Mouse (Mus musculus) hindbrain, postnatal 0 days (tissue): ENCODE results near the gene Cx3cr1. TPM values are rescaled to one million over a fixed set of nuclear protein-coding genes. Genes with fewer than 3 reads are reported as not detected.

Source experiments
- ATAC-seq: fragments of 200-750 bp; cut with Nextera tagmentation; 2 replicates; pipeline ENCODE4 v1.8.0; 2017; ENCODE audit warnings: mild to moderate bottlenecking, moderate TSS enrichment, moderate library complexity
- DNase-seq: peaks from one replicate; pipeline ENCODE4 v3.0.0-alpha.2; 2015; ENCODE audit warnings: low spot score
- H3K27ac ChIP-seq: fragments of 300-500 bp; sonication (generic); 2 replicates; pipeline ENCODE4 v1.5.1; 2014; ENCODE audit warnings: mild to moderate bottlenecking
- H3K27me3 ChIP-seq: fragments of 300-500 bp; sonication (generic); 2 replicates; pipeline ENCODE4 v1.6.1; 2014; ENCODE audit warnings: low read length, mixed read lengths; ENCODE audit not compliant: insufficient read depth
- H3K36me3 ChIP-seq: fragments of 300-500 bp; sonication (generic); 2 replicates; pipeline ENCODE4 v1.6.1; 2014; ENCODE audit warnings: low read length, mixed read lengths; ENCODE audit not compliant: insufficient read depth
- H3K4me1 ChIP-seq: fragments of 300-500 bp; sonication (generic); 2 replicates; pipeline ENCODE4 v1.6.1; 2014; ENCODE audit warnings: antibody characterized with exemption, low read length, mixed read lengths; ENCODE audit not compliant: insufficient read depth
- H3K4me2 ChIP-seq: fragments of 300-500 bp; sonication (generic); 2 replicates; pipeline ENCODE4 v1.6.1; 2014; ENCODE audit warnings: low read depth, mild to moderate bottlenecking, low read length, moderate library complexity, mixed read lengths
- H3K4me3 ChIP-seq: fragments of 300-500 bp; sonication (generic); 2 replicates; pipeline ENCODE4 v1.5.1; 2014; ENCODE audit warnings: low read length
- H3K9ac ChIP-seq: fragments of 300-500 bp; sonication (generic); replicated peaks from 2 replicates; pipeline ENCODE4 v1.6.1; 2014; ENCODE audit warnings: mild to moderate bottlenecking, low read length, moderate library complexity, mixed read lengths
- H3K9me3 ChIP-seq: fragments of 300-500 bp; sonication (generic); 2 replicates; pipeline ENCODE4 v1.6.1; 2016; ENCODE audit warnings: low read length, mixed read lengths
- CTCF ChIP-seq: IDR thresholded peaks from 2 replicates; pipeline ENCODE4 v1.5.1; 2016; ENCODE audit warnings: antibody characterized with exemption, control low read depth, low read depth
- WGBS: fragments of 180-500 bp; shearing (Covaris S2); extraction: QIAGEN DNeasy Blood & Tissue Kit; methylation state at CpG from one replicate; pipeline ENCODE4 v1.1.7; 2014; 5-methylcytosine and 5-hydroxymethylcytosine counted together
- polyA plus RNA-seq: library from polyadenylated mRNA; unstranded; fragments of >200 nt; fragmentation: Nextera tagmentation; extraction: Ambion mirVana; gene quantifications from 2 replicates; pipeline ENCODE4 v1.2.1, GENCODE M21; 2015
- total RNA-seq: library from RNA; depleted of rRNA; stranded (reverse); fragments of >200 nt; gene quantifications from 2 replicates; pipeline ENCODE4 v1.2.3, GENCODE M21; 2014

The Cx3cr1 gene
- total and polyA plus RNA-seq, 2 experiments from 2014 or later: 12.2 to 17.3 TPM

GRCm38 (mm10) chr9:120001945-120002725 lies 67.5 kb downstream of the Cx3cr1 start:
- 11% methylated on average over 31 of the region's 31 CpGs for WGBS
- H3K4me2 ChIP-seq: peak overlapping the region; percentile 57
- H3K9ac ChIP-seq: no peak overlapping the region; the same call in 1 of the 2 replicates
- H3K9me3 ChIP-seq: no peaks in the 10 kb centered on the region
- no peak for TF ChIP-seq CTCF
- no peak overlapping the region for H3K27ac ChIP-seq
- 0 out of 2 replicates have a peak, but pooled peaks cover 6% of the 10 kb centered on the region for H3K4me1 ChIP-seq
- DNase-seq (peak; percentile 61), ATAC-seq (peak; percentile 32; the same call in 1 of the 2 replicates)
- H3K4me3 ChIP-seq: peak overlapping the region; percentile 30
- no peaks in the 10 kb centered on the region for H3K27me3 ChIP-seq
- H3K36me3 ChIP-seq: no peaks in the 10 kb centered on the region

- no peak overlapping the region for H3K9ac ChIP-seq
- no peak overlapping the region for H3K4me2 ChIP-seq
- no peaks in the 10 kb centered on the region for H3K36me3 ChIP-seq
- ATAC-seq (no peak), DNase-seq (no peak)
- WGBS: 86% methylated on average over 5 of the region's 5 CpGs
- 0 out of 2 replicates have a peak, but pooled peaks cover 6% of the 10 kb centered on the region for H3K4me1 ChIP-seq
- H3K27ac ChIP-seq: no peak overlapping the region
- no peak overlapping the region for H3K4me3 ChIP-seq
- TF ChIP-seq CTCF: no peak
- H3K27me3 ChIP-seq: no peaks in the 10 kb centered on the region
- no peaks in the 10 kb centered on the region for H3K9me3 ChIP-seq
Measured at GRCm38 (mm10) chr9:120000761-120001160, 68.9 kb downstream of the Cx3cr1 start.

- WGBS: 62% methylated on average over 6 of the region's 6 CpGs
- Histone ChIP-seq H3K4me2 (no peak overlapping the region), H3K27me3 (no peaks in the 10 kb centered on the region), H3K4me3 (no peak overlapping the region), H3K4me1 (0 out of 2 replicates have a peak, but pooled peaks cover 6% of the 10 kb centered on the region), H3K9ac (no peak overlapping the region), H3K27ac (no peak overlapping the region), H3K36me3 (no peaks in the 10 kb centered on the region), H3K9me3 (no peaks in the 10 kb centered on the region)
- ATAC-seq (no peak), DNase-seq (no peak)
- TF ChIP-seq CTCF: no peak
Measured at GRCm38 (mm10) chr9:119999636-120000035, 70.0 kb downstream of the Cx3cr1 start.

GRCm38 (mm10) chr9:119998776-119999175 lies 70.9 kb downstream of the Cx3cr1 start:
- Histone ChIP-seq H3K27me3 (no peaks in the 10 kb centered on the region), H3K4me3 (no peak overlapping the region), H3K4me2 (no peak overlapping the region), H3K36me3 (no peaks in the 10 kb centered on the region), H3K4me1 (0 out of 2 replicates have a peak, but pooled peaks cover 6% of the 10 kb centered on the region), H3K27ac (no peak overlapping the region), H3K9me3 (no peaks in the 10 kb centered on the region), H3K9ac (no peak overlapping the region)
- DNase-seq: no peak
- TF ChIP-seq CTCF: no peak
- ATAC-seq: no peak
- WGBS: 86% methylated on average over 1 of the region's 1 CpGs

- WGBS: 83% methylated on average over 4 of the region's 4 CpGs
- ATAC-seq (no peak), DNase-seq (no peak)
- no peaks in the 10 kb centered on the region for H3K4me1 ChIP-seq
- H3K27me3 ChIP-seq: no peaks in the 10 kb centered on the region
- no peaks in the 10 kb centered on the region for H3K36me3 ChIP-seq
- no peaks in the 10 kb centered on the region for H3K9me3 ChIP-seq
- no peak overlapping the region for H3K4me2 ChIP-seq
- H3K9ac ChIP-seq: no peak overlapping the region
- TF ChIP-seq CTCF: no peak
- no peak overlapping the region for H3K27ac ChIP-seq
- no peak overlapping the region for H3K4me3 ChIP-seq
Measured at GRCm38 (mm10) chr9:119996080-119996479, 73.6 kb downstream of the Cx3cr1 start.

GRCm38 (mm10) chr9:119994207-119994606 lies 75.5 kb downstream of the Cx3cr1 start:
- Histone ChIP-seq H3K4me3 (no peak overlapping the region), H3K4me1 (no peaks in the 10 kb centered on the region), H3K36me3 (no peaks in the 10 kb centered on the region), H3K9ac (no peak overlapping the region), H3K27ac (no peak overlapping the region), H3K4me2 (no peak overlapping the region), H3K27me3 (no peaks in the 10 kb centered on the region), H3K9me3 (no peaks in the 10 kb centered on the region)
- no peak for TF ChIP-seq CTCF
- WGBS: 77% methylated on average over 7 of the region's 7 CpGs
- DNase-seq: no peak
- no peak for ATAC-seq
